Mouse (Mus musculus) hindbrain, embryonic 15.5 days (tissue): ENCODE results near the gene Tgfbrap1. TPM values are rescaled to one million over a fixed set of nuclear protein-coding genes. Genes with fewer than 3 reads are reported as not detected.

Source experiments
- ATAC-seq: fragments of 200-750 bp; cut with Nextera tagmentation; 2 replicates; pipeline ENCODE4 v1.8.0; 2017; ENCODE audit warnings: low read depth, moderate number of reproducible peaks, moderate TSS enrichment; ENCODE audit not compliant: low FRiP score
- H3K27ac ChIP-seq: fragments of 300-500 bp; sonication (generic); replicated peaks from 2 replicates; pipeline ENCODE4 v1.5.1; 2015; ENCODE audit warnings: mild to moderate bottlenecking, inconsistent platforms
- H3K27me3 ChIP-seq: fragments of 300-500 bp; sonication (generic); 2 replicates; pipeline ENCODE4 v1.6.1; 2015; ENCODE audit warnings: control low read depth, inconsistent platforms
- H3K36me3 ChIP-seq: fragments of 300-500 bp; sonication (generic); 2 replicates; pipeline ENCODE4 v1.6.1; 2015; ENCODE audit warnings: control low read depth, inconsistent platforms
- H3K4me1 ChIP-seq: fragments of 300-500 bp; sonication (generic); replicated peaks from 2 replicates; pipeline ENCODE4 v1.6.1; 2015; ENCODE audit warnings: control low read depth, inconsistent platforms
- H3K4me2 ChIP-seq: fragments of 300-500 bp; sonication (generic); 2 replicates; pipeline ENCODE4 v1.6.1; 2015; ENCODE audit warnings: moderate library complexity, mild to moderate bottlenecking, inconsistent platforms
- H3K4me3 ChIP-seq: fragments of 300-500 bp; sonication (generic); 2 replicates; pipeline ENCODE4 v1.5.1; 2015; ENCODE audit warnings: mild to moderate bottlenecking, inconsistent platforms
- H3K9ac ChIP-seq: fragments of 300-500 bp; sonication (generic); 2 replicates; pipeline ENCODE4 v1.6.1; 2015; ENCODE audit warnings: inconsistent platforms
- H3K9me3 ChIP-seq: fragments of 300-500 bp; sonication (generic); 2 replicates; pipeline ENCODE4 v1.6.1; 2016; ENCODE audit warnings: control low read depth, inconsistent platforms
- WGBS: fragments of 180-500 bp; shearing (Covaris S2); methylation state at CpG from one replicate; pipeline ENCODE4 v1.1.7; 2015; 5-methylcytosine and 5-hydroxymethylcytosine counted together
- polyA plus RNA-seq: library from polyadenylated mRNA; unstranded; fragments of >200 nt; fragmentation: Nextera tagmentation; extraction: Ambion mirVana; gene quantifications from 2 replicates; pipeline ENCODE4 v1.2.1, GENCODE M21; 2015

Tgfbrap1 gene
- polyA plus RNA-seq = 15.1 and 16.4 TPM in 2 replicates

- H3K27me3 ChIP-seq = no peaks in the 10 kb centered on the region
- H3K9ac ChIP-seq = peak within 1 kb of the TSS; percentile 97
- H3K4me2 ChIP-seq = peak within 1 kb of the TSS; percentile 89
- peak within 1 kb of the TSS; percentile 95 for H3K27ac ChIP-seq
- peak within 1 kb of the TSS; percentile 90 for H3K4me3 ChIP-seq
- peaks cover 33% of the 10 kb centered on the region for H3K4me1 ChIP-seq
- no peaks in the 10 kb centered on the region for H3K9me3 ChIP-seq
- WGBS = 1% methylated on average over 57 of the region's 57 CpGs
- ATAC-seq = peak; percentile 97
- peaks cover 18% of the 10 kb centered on the region for H3K36me3 ChIP-seq
Observed at GRCm38 (mm10) chr1:43098031-43098984, at the start of gene Tgfbrap1, which contains the start of gene AI597479. Gene Tgfbrap1 (minus strand): TSS chr1:43098637. Gene AI597479 (plus strand): TSS chr1:43098710.

GRCm38 (mm10) chr1:43147474-43147873 is 49.0 kb upstream of the Tgfbrap1 start:
- Histone ChIP-seq H3K27me3 (no peaks in the 10 kb centered on the region), H3K4me1 (no peaks in the 10 kb centered on the region), H3K4me3 (no peak overlapping the region), H3K27ac (no peak overlapping the region), H3K4me2 (no peak overlapping the region), H3K9me3 (no peaks in the 10 kb centered on the region), H3K9ac (no peak overlapping the region), H3K36me3 (no peaks in the 10 kb centered on the region)
- WGBS = 59% methylated on average over 2 of the region's 2 CpGs
- no peak for ATAC-seq

- 89% methylated on average over 6 of the region's 6 CpGs for WGBS
- Histone ChIP-seq H3K4me2 (no peak overlapping the region), H3K36me3 (no peaks in the 10 kb centered on the region), H3K9ac (no peak overlapping the region), H3K9me3 (no peaks in the 10 kb centered on the region), H3K27me3 (no peaks in the 10 kb centered on the region), H3K4me3 (no peak overlapping the region), H3K27ac (no peak overlapping the region), H3K4me1 (no peaks in the 10 kb centered on the region)
- ATAC-seq = no peak
Observed at GRCm38 (mm10) chr1:43145388-43145787, 47.0 kb upstream of the Tgfbrap1 start.

- Histone ChIP-seq H3K4me1 (no peaks in the 10 kb centered on the region), H3K27ac (no peak overlapping the region), H3K9me3 (no peaks in the 10 kb centered on the region), H3K36me3 (no peaks in the 10 kb centered on the region), H3K4me3 (no peak overlapping the region), H3K27me3 (no peaks in the 10 kb centered on the region), H3K9ac (no peak overlapping the region), H3K4me2 (no peak overlapping the region)
- ATAC-seq = no peak
- 92% methylated on average over 8 of the region's 8 CpGs for WGBS
Observed at GRCm38 (mm10) chr1:43144338-43144906, 46.0 kb upstream of the Tgfbrap1 start.

GRCm38 (mm10) chr1:43143791-43144190 is 45.4 kb upstream of the Tgfbrap1 start:
- Histone ChIP-seq H3K4me2 (no peak overlapping the region), H3K4me3 (no peak overlapping the region), H3K27ac (no peak overlapping the region), H3K9ac (no peak overlapping the region), H3K9me3 (no peaks in the 10 kb centered on the region), H3K27me3 (no peaks in the 10 kb centered on the region), H3K36me3 (no peaks in the 10 kb centered on the region), H3K4me1 (no peaks in the 10 kb centered on the region)
- ATAC-seq = no peak
- WGBS = 89% methylated on average over 4 of the region's 4 CpGs

GRCm38 (mm10) chr1:43143284-43143683 is 44.8 kb upstream of the Tgfbrap1 start:
- H3K36me3 ChIP-seq = no peaks in the 10 kb centered on the region
- no peaks in the 10 kb centered on the region for H3K9me3 ChIP-seq
- no peak overlapping the region for H3K27ac ChIP-seq
- 93% methylated on average over 4 of the region's 4 CpGs for WGBS
- ATAC-seq = no peak
- H3K9ac ChIP-seq = no peak overlapping the region
- H3K4me3 ChIP-seq = no peak overlapping the region
- no peaks in the 10 kb centered on the region for H3K4me1 ChIP-seq
- no peak overlapping the region for H3K4me2 ChIP-seq
- no peaks in the 10 kb centered on the region for H3K27me3 ChIP-seq

GRCm38 (mm10) chr1:43142849-43143248 is 44.4 kb upstream of the Tgfbrap1 start:
- no peaks in the 10 kb centered on the region for H3K4me1 ChIP-seq
- 63% methylated on average over 6 of the region's 6 CpGs for WGBS
- H3K4me3 ChIP-seq = no peak overlapping the region
- H3K27me3 ChIP-seq = no peaks in the 10 kb centered on the region
- no peak overlapping the region for H3K27ac ChIP-seq
- ATAC-seq = no peak
- no peaks in the 10 kb centered on the region for H3K9me3 ChIP-seq
- no peaks in the 10 kb centered on the region for H3K36me3 ChIP-seq
- no peak overlapping the region for H3K4me2 ChIP-seq
- H3K9ac ChIP-seq = no peak overlapping the region

- Histone ChIP-seq H3K36me3 (no peaks in the 10 kb centered on the region), H3K9ac (no peak overlapping the region), H3K27me3 (no peaks in the 10 kb centered on the region), H3K4me3 (no peak overlapping the region), H3K9me3 (no peaks in the 10 kb centered on the region), H3K4me1 (no peaks in the 10 kb centered on the region), H3K4me2 (no peak overlapping the region), H3K27ac (no peak overlapping the region)
- WGBS = 68% methylated on average over 11 of the region's 11 CpGs
- ATAC-seq = no peak
Observed at GRCm38 (mm10) chr1:43141555-43141961, 43.1 kb upstream of the Tgfbrap1 start.

GRCm38 (mm10) chr1:43139587-43140266 is 41.3 kb upstream of the Tgfbrap1 start:
- H3K9me3 ChIP-seq = no peaks in the 10 kb centered on the region
- H3K4me3 ChIP-seq = no peak overlapping the region
- no peaks in the 10 kb centered on the region for H3K27me3 ChIP-seq
- H3K27ac ChIP-seq = no peak overlapping the region
- H3K36me3 ChIP-seq = no peaks in the 10 kb centered on the region
- H3K4me2 ChIP-seq = no peak overlapping the region
- peak; percentile 88 for ATAC-seq
- 54% methylated on average over 8 of the region's 8 CpGs for WGBS
- H3K4me1 ChIP-seq = no peaks in the 10 kb centered on the region
- H3K9ac ChIP-seq = no peak overlapping the region

- Histone ChIP-seq H3K9ac (no peak overlapping the region), H3K4me2 (no peak overlapping the region), H3K9me3 (no peaks in the 10 kb centered on the region), H3K4me3 (no peak overlapping the region), H3K4me1 (no peaks in the 10 kb centered on the region), H3K27me3 (no peaks in the 10 kb centered on the region), H3K36me3 (no peaks in the 10 kb centered on the region), H3K27ac (no peak overlapping the region)
- 72% methylated on average over 15 of the region's 15 CpGs for WGBS
- ATAC-seq = no peak
Observed at GRCm38 (mm10) chr1:43138268-43138812, 39.9 kb upstream of the Tgfbrap1 start.

- no peaks in the 10 kb centered on the region for H3K27me3 ChIP-seq
- H3K27ac ChIP-seq = no peak overlapping the region
- no peak overlapping the region for H3K9ac ChIP-seq
- ATAC-seq = no peak
- WGBS = 88% methylated on average over 5 of the region's 5 CpGs
- H3K4me2 ChIP-seq = no peak overlapping the region
- H3K4me3 ChIP-seq = no peak overlapping the region
- no peaks in the 10 kb centered on the region for H3K9me3 ChIP-seq
- H3K36me3 ChIP-seq = no peaks in the 10 kb centered on the region
- no peaks in the 10 kb centered on the region for H3K4me1 ChIP-seq
Observed at GRCm38 (mm10) chr1:43137334-43137733, 38.9 kb upstream of the Tgfbrap1 start.
